Mouse (Mus musculus): ENCODE results near the gene Vmn1r21.
"Not testable (repeated sequence)": the region's sequence is repeated elsewhere in the genome, so short reads cannot be mapped to it uniquely, and the experiment has no call there.

Gene Vmn1r21
- long read RNA-seq, experiment 1, result 0 reads
- long read RNA-seq, experiment 2, result 0 reads

- intact Hi-C loops (cut with DNase I), result no loop called here
Measured at GRCm38 (mm10) chr6:57850286-57850685, at the start of gene Vmn1r21. Gene Vmn1r21, minus strand, starts transcription at chr6:57850343.

DNA sequence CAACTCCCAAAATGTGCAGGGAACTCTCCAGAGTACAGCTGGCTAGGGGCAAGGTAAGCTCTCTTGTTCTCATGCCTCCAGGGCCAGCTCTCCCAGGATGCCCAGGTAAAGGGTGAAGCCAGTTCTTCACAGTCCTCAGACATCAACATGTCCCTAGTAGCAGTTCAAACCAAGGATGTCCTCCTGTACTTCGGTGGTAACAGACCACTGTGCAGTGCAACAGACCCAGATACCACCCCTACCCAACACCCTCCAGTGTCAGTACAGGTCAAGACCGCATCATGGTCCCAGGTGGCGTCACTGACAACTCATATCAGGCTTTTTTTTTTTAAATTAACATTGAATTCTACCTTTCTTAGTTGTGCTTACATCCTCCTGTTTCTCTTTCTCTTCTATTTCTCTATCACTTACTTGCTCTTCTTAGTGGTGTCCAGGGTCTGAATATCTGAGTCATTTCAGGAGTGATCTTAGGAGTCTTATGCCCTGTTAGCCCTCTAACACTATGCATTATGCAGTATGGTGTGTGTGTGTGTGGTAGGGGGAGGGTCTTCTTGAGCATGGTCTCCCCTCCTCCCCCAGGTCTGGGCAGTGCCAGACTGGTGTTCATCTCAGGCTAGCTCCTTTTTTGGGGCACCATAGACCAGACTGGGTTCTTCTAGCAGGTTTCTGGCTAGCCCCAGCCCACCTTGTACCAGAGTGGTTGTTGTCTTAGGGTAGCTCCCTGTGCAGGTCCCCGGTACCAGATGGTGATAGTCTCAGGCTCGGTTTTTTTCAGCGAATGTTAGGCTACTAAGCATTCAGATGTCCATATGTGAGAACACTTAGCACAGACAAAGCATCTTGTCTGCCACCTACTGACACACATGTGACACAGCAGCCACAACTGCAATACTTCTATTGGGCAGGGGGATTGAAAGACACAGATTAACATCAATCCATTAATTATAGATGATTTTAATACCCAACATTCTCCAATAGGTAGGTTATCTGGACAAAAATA, 9.2 kb upstream of the Vmn1r21 start:
- intact Hi-C loops (cut with DNase I), result loop anchor here (2.0 to 10.0 kb wide), 2 partner anchors 117 to 255 kb away; no protein-coding TSS in a partner anchor

GRCm38 (mm10) chr6:57851177-57851576, 1.0 kb upstream of the Vmn1r21 start:
- intact Hi-C loops (cut with DNase I), result not testable (repeated sequence)

GRCm38 (mm10) chr6:57839693-57840408, 10.3 kb downstream of the Vmn1r21 start:
- intact Hi-C loops (cut with DNase I), result no loop called here

DNA sequence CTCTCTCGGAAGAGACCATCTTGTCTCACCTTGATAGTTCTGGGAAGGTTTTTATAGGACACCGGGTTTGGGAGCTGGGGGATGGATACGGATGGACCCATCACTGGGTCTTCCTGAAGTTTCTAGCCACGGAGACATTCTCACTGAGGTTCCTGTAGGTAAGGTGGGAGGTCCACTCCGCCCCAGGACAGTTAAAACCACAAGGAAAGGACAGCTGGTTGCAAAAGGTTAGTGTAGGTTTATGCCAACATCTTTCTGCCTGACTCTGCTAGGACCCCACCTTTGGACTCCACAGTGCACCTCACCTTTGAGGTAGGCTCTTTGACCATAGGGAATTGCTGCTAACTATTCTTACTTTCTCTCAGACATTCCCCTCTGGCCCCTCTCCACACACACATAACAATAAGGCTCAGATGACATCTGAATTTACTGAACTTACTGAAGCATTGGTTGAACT, 24.9 kb downstream of the Vmn1r21 start:
- intact Hi-C loops (cut with DNase I), result no loop called here

DNA sequence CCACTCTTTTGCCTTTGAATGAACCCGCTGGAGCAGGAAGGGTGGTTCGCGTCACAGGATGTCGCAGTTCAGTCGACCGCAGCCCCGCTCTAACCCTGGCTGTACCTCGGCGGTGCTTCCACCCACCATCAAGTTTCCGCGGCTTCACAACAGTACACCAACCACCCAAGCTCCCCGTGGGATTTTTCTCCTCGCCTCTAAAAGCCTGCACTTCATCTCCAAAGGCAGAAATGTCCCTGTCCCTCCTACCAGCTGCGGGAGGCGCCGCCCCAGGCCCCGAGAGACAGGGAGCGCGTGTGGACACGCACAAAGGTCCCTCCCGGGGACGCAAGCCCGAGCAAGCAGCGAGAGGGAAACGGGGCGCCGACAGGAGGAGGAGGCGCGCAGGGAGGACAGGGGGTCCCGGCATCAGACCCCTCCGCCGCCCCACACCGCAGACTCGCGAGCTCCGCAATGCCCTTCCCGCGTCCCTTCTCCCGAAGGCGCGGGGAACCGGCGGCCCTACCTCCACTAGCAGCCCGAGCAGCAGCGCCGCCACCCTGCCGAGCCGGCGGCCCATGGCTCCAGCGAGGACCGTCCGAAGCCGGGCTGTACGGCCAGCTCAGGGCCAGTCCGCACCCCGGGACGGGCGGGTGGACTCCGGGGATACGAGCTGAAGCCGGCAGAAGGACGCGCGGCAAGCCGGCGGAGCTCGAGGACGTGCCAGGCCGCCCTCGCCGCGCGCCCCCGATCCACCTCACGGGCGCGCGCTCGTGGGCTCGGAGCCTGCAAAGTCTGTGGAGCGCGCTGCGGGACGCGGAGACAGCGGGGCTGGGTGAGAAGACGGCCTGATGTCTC, 25.5 kb downstream of the Vmn1r21 start, which contains the start of gene Vopp1:
Vopp1 (minus strand) TSS at position 738 of the 837 bp plus-strand sequence.
- intact Hi-C loops (cut with DNase I), result no loop called here

DNA sequence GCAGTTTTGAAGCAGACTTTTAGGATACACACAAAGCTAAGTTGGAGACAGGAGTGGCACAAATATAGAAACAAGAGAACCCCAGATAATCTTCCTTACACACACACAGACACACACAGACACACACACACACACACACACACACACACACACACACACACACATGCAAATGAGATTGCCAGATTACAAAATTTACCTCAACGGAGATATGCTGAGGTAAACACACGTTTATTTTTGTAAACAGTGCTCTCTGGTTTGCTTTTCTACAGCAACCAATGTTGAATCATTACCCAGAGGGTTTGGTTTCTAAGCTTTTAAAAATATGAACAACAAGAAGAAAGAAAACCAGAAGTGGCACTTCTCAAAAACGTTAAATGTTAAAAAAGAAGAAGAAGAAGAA, 26.7 kb downstream of the Vmn1r21 start:
- intact Hi-C loops (cut with DNase I), result no loop called here

GRCm38 (mm10) chr6:57822648-57823410, 27.3 kb downstream of the Vmn1r21 start:
- intact Hi-C loops (cut with DNase I), result no loop called here

DNA sequence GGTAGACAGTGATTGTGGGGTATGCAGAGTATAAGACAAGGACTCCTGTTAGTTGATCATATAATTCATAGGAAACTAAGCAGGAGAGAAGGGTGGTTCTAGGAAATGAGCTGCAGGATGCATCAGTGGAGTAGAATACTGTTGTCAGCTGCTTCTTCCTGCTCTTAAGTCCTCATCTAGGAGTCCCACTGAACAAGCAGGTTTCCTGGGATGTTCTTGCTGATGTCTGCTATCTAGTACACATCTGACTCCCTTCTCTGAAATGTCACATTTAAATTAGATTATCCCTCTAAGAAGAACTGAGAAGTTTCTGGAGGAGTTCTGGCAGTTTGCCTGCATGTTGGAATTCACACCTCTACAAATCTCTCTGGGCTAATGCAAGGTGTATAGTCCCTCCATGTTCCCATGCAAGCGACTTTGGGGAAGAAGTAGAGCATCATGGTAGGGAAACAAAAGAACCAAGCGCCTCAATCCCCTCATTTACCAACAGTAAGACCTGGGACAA, 35.7 kb downstream of the Vmn1r21 start:
- intact Hi-C loops (cut with DNase I), result no loop called here

- intact Hi-C loops (cut with DNase I), result no loop called here
Measured at GRCm38 (mm10) chr6:57811748-57812730, 38.1 kb downstream of the Vmn1r21 start.

- intact Hi-C loops (cut with DNase I), result no loop called here
Measured at GRCm38 (mm10) chr6:57805218-57806069, 44.7 kb downstream of the Vmn1r21 start.

GRCm38 (mm10) chr6:57803130-57803529, 47.0 kb downstream of the Vmn1r21 start:
- intact Hi-C loops (cut with DNase I), result no loop called here

GRCm38 (mm10) chr6:57798986-57799385, 51.2 kb downstream of the Vmn1r21 start:
- intact Hi-C loops (cut with DNase I), result no loop called here

DNA sequence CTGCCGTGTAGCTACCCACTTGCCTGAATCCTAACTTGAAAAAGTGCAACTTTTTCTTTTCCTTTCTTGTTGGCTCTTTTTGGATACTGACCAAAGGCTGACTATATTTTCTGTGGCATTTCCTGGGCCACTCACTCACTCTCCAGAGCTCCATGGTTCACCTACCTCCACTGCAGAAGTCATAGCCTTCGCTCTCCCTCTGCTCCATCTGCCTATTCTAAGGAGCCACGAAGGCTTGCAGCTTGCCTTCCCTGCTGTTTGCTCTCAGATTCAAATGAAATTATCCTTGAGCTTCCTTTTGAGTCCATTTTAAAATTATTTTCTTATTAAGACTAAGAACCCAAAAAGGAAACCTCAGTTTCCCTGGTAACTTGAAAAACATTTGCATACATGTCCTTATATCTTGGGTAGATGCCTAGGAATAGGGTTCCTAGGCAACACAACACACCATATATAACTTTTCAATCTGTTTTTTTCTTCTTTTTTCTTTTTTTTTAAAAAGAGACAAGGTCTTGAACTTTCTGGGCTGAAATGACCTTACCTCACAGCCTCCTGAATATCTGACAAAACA, 53.2 kb downstream of the Vmn1r21 start:
- intact Hi-C loops (cut with DNase I), result no loop called here

DNA sequence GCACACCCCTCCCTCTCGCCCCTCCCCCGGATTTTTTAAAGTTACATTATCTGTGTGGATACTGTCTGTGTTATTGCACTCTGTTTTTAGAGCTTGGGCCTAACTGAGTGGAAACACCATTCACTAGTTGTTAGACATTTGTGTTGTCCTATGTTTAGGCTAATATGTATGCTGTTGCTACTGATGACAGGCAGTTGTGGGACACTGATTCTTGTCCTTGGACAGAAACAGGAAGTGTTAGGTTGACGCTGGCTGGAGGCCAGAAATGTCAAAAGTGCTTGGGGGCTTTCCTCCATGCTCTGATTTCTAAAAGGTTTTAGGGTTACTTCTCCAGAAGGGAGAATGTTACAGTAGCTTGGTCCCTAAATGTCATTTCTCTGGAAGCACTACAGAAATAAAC, 54.3 kb downstream of the Vmn1r21 start:
- intact Hi-C loops (cut with DNase I), result no loop called here

All from adrenal gland (tissue).